Mouse (Mus musculus) mammary gland, adult 2 months (tissue): Measurements from ENCODE around the gene Edar. TPM values are rescaled to one million over a fixed set of nuclear protein-coding genes. Genes with fewer than 3 reads are reported as not detected.

Experiments used
- polyA plus RNA-seq: library from polyadenylated mRNA; depleted of rRNA; stranded (reverse); fragments of >200 nt; gene quantifications from 2 replicates; pipeline ENCODE4 v1.2.3, GENCODE M21; 2012; ENCODE audit warnings: low replicate concordance; rRNA removed

The Edar gene
- polyA plus RNA-seq, result 0.27 and 0.53 TPM in 2 replicates

DNA sequence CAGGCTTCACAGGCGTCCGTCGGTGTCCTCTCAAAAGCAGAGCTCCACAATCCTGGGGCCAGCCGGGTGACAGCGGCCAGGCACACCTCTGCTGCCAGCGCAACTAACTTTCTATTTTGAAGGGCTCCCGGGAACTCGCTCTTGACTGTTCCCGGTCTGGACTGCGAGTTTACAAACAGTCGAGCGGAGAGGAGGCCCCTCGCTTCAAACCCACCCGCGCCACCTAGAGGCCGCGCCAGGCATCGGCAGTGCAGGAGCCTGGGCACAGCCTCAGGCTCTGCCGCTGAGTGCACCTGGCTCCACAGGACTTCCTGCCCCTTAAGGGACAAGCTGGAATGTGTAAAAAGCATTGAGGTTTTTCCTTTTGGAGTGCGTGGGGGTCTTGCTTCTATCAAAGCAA lies at the start of gene Edar:
Gene Edar (minus strand): TSS at position 122 of the 400 bp plus-strand sequence.

DNA sequence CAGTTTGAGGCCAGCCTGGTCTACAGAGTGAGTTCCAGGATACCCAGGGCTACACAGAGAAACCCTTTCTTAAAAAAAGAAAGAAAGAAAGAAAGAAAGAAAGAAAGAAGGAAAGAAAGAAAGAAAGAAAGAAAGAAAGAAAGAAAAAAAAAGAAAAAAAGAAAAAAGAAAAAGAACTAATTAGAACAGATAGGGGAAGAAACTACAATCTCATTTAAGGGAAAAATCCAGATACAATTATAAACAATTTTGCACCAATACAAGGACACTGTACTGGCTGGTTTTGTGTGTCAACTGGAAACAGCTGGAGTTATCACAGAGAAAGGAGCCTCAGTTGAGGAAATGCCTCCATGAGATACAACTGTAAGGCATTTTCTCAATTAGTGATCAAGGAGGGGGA lies 42.7 kb upstream of the Edar start, which contains the start of gene Gm17542:
Gene Gm17542 (minus strand): TSS at position 101 of the 400 bp plus-strand sequence.

Other genes starting within 250 kb of the Edar start
- gene Ranbp2, start 228.7 kb downstream of the Edar start, polyA plus RNA-seq, result 2.2 and 5.7 TPM in 2 replicates
- 0.08 and 0.46 TPM in 2 replicates for gene Ccdc138, start 177.7 kb downstream of the Edar start, polyA plus RNA-seq
- gene Gm17542, start 42.6 kb upstream of the Edar start, polyA plus RNA-seq, result not detected in 2 replicates
- 1.6 and 2.5 TPM in 2 replicates for gene Sh3rf3, start 137.7 kb upstream of the Edar start, polyA plus RNA-seq